ENCODE assay signal across 34 mouse cellular contexts in genomic region chr6:112916243-112916642, GRCm38 (mm10).
"Had no signal": no experiment of that assay in that cellular context is flagged by ENCODE, and none has a peak within 500 bp of the region (broad histone marks: within the 10 kb centered on the region; RNA-seq: fewer than 3 reads in every experiment).

No protein-coding gene starts in this region.

- H3K27ac ChIP-seq: heart, embryonic 13.5 days; heart, embryonic 15.5 days; hindbrain, embryonic 10.5 days; hindbrain, embryonic 12.5 days; hindbrain, embryonic 13.5 days; hindbrain, embryonic 14.5 days; hindbrain, embryonic 15.5 days; hindbrain, postnatal 0 days; intestine, embryonic 15.5 days; kidney, embryonic 15.5 days; kidney, postnatal 0 days; layer of hippocampus, adult 2 months; left cerebral cortex, adult 2 months had no signal

- H3K9me3 ChIP-seq: heart, embryonic 12.5 days; heart, embryonic 13.5 days; heart, embryonic 15.5 days; hindbrain, embryonic 10.5 days; hindbrain, embryonic 12.5 days; hindbrain, embryonic 13.5 days; hindbrain, embryonic 15.5 days; intestine, embryonic 15.5 days; kidney, embryonic 15.5 days had no signal

- H3K4me2 ChIP-seq: heart, embryonic 11.5 days; heart, embryonic 12.5 days; heart, embryonic 13.5 days; heart, embryonic 15.5 days; hindbrain, embryonic 12.5 days; hindbrain, embryonic 13.5 days; hindbrain, embryonic 14.5 days; hindbrain, embryonic 15.5 days; intestine, embryonic 15.5 days; kidney, embryonic 15.5 days had no signal

- H3K9ac ChIP-seq: heart, embryonic 12.5 days; heart, embryonic 13.5 days; heart, embryonic 15.5 days; hindbrain, embryonic 12.5 days; hindbrain, embryonic 13.5 days; hindbrain, embryonic 14.5 days; hindbrain, embryonic 15.5 days; intestine, embryonic 15.5 days; kidney, embryonic 15.5 days had no signal

- H3K27me3 ChIP-seq: heart, embryonic 12.5 days; heart, embryonic 15.5 days; hindbrain, embryonic 12.5 days; hindbrain, embryonic 13.5 days; hindbrain, embryonic 15.5 days; intestine, embryonic 15.5 days; kidney, embryonic 15.5 days had no signal

- H3K4me1 ChIP-seq: heart, embryonic 12.5 days; heart, embryonic 13.5 days; heart, embryonic 15.5 days; intestine, embryonic 15.5 days; kidney, embryonic 15.5 days had no signal

- H3K4me3 ChIP-seq: heart, embryonic 12.5 days; heart, embryonic 13.5 days; heart, embryonic 15.5 days; hindbrain, embryonic 10.5 days; hindbrain, embryonic 12.5 days; hindbrain, embryonic 13.5 days; hindbrain, embryonic 15.5 days; intestine, embryonic 15.5 days; kidney, embryonic 15.5 days; layer of hippocampus, adult 2 months; left cerebral cortex, adult 2 months had no signal

- H3K36me3 ChIP-seq: heart, embryonic 12.5 days; heart, embryonic 13.5 days; heart, embryonic 15.5 days; hindbrain, embryonic 15.5 days; intestine, embryonic 15.5 days; kidney, embryonic 15.5 days had no signal

- ATAC-seq: hindbrain, embryonic 16.5 days; hindbrain, postnatal 0 days; inflammation-experienced regulatory T-cells, adult 6 months; intestine, embryonic 15.5 days; intestine, embryonic 16.5 days; intestine, postnatal 0 days had no signal

- DNase-seq: heart, postnatal 10 days; heart, postnatal 14 days; heart, postnatal 36 days; heart, postnatal 4 days; kidney, adult 18-20 months; kidney, adult 2 months; kidney, adult 8-10 months; kidney, adult 9 months; kidney, postnatal 10 days; kidney, postnatal 14 days; kidney, postnatal 25 days; kidney, postnatal 36 days; kidney, postnatal 4 days; layer of hippocampus, adult 9-11 months; layer of hippocampus, postnatal 36 days had no signal
